Mouse (Mus musculus) CH12.LX (cell line): ENCODE data around the gene Klhl23.

ENCODE experiments used
- CTCF ChIP-seq, 2 experiments: IDR thresholded peaks in 1 of 2; conservative IDR thresholded peaks in 1 of 2; 2 replicates each; pipeline ENCODE4 v1.5.1; 2011 to 2012; ENCODE audit warnings: low read depth in 2 of 2, low read length in 2 of 2, improper control_type of control experiment in 1 of 2, inconsistent platforms in 1 of 2, mild to moderate bottlenecking in 1 of 2, moderate library complexity in 1 of 2
- E2F4 ChIP-seq: IDR thresholded peaks from 2 replicates; pipeline ENCODE4 v1.6.1; 2011; ENCODE audit warnings: low read depth, low read length, improper control_type of control experiment; ENCODE audit not compliant: insufficient replicate concordance
- ELF1 ChIP-seq: IDR thresholded peaks from 2 replicates; pipeline ENCODE4 v1.6.1; 2014; ENCODE audit warnings: low read depth, mild to moderate bottlenecking, inconsistent platforms, low read length, improper control_type of control experiment
- EP300 ChIP-seq: IDR thresholded peaks from 2 replicates; pipeline ENCODE4 v1.6.1; 2011; ENCODE audit warnings: low read length, improper control_type of control experiment
- HCFC1 ChIP-seq: IDR thresholded peaks from 2 replicates; pipeline ENCODE4 v1.6.1; 2012; ENCODE audit warnings: low read depth, mild to moderate bottlenecking, inconsistent platforms, low read length, improper control_type of control experiment
- NELFE ChIP-seq: IDR thresholded peaks from 2 replicates; pipeline ENCODE4 v1.6.1; 2011; ENCODE audit warnings: low read depth, low read length, improper control_type of control experiment
- POLR2A ChIP-seq: IDR thresholded peaks from 2 replicates; pipeline ENCODE4 v1.6.1; 2011; ENCODE audit warnings: low read depth, mild to moderate bottlenecking, improper control_type of control experiment, low read length
- SMC3 ChIP-seq: IDR thresholded peaks from 2 replicates; pipeline ENCODE4 v1.6.1; 2011; ENCODE audit warnings: low read depth, low read length, improper control_type of control experiment
- TCF12 ChIP-seq: IDR thresholded peaks from 2 replicates; pipeline ENCODE4 v1.6.1; 2014; ENCODE audit warnings: low read depth, mild to moderate bottlenecking, inconsistent platforms, low read length, improper control_type of control experiment

GRCm38 (mm10) chr2:69777985-69778835 is 43.5 kb upstream of the Klhl23 start:
- TF ChIP-seq NELFE = no peak
- TF ChIP-seq CTCF (conservative IDR thresholded peaks at IDR 0.05 in 1 of 2, IDR thresholded peaks at IDR 0.05 in 1 of 2; ENCODE audit: low read depth in 2 of 2, low read length in 2 of 2) = peak in 1 of 2 experiments; percentile 12; a peak in 1 of 4 replicates
- TF ChIP-seq SMC3 = no peak
- TF ChIP-seq POLR2A = no peak
- TF ChIP-seq TCF12 = no peak
- TF ChIP-seq ELF1 = no peak
- TF ChIP-seq HCFC1 = no peak
- TF ChIP-seq EP300 = no peak
- no peak for TF ChIP-seq E2F4
